Mouse (Mus musculus): ENCODE measurements at regions not wholly inside any gene's neighbourhood (a gene's known extent, or its start where the extent isn't known, plus 50 kb on each side); places are given as distances from the start of the nearest gene placed in this dataset.

GRCm38 (mm10) chr16:51457166-51457565 is 573.9 kb upstream of the Cblb start:
- no peak for DNase-seq

- no peak for DNase-seq
Observed at GRCm38 (mm10) chr16:51475690-51476089, 555.3 kb upstream of the Cblb start.

- no peak for DNase-seq
Observed at GRCm38 (mm10) chr16:51496096-51496495, 534.9 kb upstream of the Cblb start.

DNA sequence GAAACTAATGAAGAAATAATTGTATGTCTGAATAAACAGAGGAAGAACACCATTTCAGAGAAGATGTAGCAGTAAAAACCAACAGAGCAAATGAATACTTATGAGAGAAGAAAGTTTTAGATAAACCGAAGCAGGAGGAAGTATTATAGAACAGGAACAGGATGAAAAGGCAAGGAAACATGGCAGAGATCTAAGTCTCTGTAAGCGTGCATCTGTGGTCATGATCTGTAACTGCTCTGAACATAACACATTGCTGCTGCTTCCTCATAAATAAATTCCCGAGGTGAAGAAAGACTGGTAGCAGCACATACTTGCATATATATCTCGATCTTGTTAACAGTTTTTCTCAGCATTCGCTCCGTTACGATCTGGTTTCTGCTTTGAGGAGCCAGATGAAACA is 533.2 kb upstream of the Cblb start:
- no peak for DNase-seq

DNA sequence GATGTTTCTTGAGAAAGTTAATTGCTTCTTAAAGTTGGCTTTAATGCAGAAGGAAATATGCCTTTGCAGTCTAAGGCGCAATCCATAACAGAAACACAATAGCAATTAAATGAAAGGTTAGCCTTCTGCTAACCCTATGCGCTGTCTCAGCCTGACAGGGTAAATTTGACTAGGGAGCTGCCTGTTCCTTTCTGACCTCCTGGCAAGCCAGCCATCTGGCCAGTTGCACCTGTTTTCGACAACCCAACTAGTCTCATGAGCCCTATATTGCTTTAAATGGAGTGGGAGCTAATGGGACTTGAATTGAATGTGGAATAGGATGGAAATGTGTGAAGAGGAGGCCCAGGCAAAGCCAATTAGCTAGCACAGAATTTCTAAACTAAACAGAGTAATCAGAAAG is 513.9 kb upstream of the Cblb start:
- DNase-seq: no peak

GRCm38 (mm10) chr16:51520762-51521161 is 510.3 kb upstream of the Cblb start:
- no peak for DNase-seq

DNA sequence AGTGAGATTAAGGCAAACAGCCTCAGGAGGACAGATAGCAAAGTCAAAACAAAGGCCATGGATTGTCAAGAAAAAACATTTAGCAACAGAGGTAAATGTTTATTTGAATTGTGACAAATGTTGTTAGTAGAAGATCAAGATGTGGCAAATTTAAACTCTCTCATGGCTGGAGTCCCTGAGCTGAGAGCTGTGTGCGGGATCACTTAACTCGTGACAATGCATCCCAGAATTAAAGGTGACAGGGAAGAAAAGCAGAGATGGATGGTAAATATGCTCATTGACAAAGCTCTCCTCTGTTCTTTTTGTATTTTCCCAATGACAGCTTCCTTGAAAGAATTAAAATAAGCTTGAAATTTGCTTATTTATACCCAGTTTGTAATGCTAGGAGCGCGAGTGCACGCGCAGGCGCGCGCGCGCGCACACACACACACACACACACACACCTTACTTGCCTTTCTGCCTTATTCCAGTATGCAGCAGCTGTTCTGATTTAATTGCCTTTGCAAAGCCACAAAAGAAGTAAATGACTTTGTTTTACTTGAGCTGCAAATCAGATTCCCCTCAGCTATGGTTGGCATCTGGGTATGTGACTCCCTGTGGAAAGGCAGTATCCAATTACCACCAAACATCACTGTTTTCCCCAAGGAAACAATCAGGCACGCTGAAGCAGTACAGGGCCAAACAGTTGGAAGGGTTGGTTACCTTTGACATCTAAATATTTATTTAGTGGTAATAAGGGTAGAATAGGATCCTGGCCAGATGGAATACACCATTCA is 509.5 kb upstream of the Cblb start:
- DNase-seq: no peak

DNA sequence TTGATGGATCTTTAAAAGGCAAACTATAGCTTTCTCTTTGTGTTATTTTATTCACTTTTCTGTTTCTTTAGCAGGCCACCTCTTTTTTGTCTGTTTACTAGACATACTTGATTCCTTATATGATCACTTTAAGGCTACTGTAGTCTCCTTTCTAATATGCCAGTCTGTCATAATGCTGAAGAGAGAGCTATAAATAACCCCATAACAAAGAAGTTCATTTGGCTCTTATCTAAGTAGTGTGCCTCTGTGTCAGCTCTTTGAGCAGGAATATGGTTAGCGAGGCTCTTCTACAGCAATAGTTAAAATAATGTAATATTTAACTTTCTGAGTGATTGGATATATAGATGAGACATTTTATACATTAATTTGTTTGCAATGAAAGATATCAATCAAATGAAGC is 507.0 kb upstream of the Cblb start:
- no peak for DNase-seq

DNA sequence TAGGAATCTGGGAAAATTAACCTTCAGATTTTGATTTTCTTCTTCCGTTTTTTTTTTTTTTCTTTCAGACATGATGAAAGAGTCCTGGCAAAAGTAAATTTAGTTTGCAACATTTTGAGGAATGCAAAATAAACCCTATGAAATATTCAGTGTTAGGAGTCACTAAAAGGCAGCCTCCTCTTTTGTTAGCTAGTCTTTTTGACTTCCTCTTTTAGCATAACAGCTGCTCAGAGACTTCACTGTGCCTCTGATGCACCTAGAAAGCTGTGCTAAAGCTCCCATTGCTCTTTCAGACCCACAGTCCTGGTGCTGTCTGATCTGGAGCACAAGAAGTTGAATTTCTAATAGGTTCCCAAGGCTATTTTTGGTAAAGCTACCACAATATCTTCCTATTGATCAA is 498.5 kb upstream of the Cblb start:
- DNase-seq: no peak

- DNase-seq: no peak
Observed at GRCm38 (mm10) chr16:51543769-51544168, 487.3 kb upstream of the Cblb start.

DNA sequence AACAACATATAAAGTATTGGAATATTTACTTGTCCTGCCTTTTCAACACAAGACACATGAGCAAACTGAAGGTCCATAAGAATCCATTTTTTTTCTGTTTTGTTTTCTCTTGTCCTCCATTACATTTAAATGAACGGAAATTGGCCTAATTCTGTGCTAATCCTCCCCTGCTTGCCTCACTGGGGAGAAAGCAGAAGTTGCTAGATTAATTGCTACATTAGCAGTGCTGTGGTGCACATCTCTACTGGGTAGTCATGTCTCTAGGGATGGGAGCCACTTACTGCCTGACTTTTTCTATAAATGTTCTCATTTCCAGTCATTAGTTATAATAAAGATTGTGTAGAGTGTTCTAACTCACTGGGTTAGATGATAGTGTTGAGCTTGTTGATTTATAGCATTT is 484.0 kb upstream of the Cblb start:
- no peak for DNase-seq

GRCm38 (mm10) chr16:51562866-51563658 is 468.0 kb upstream of the Cblb start:
- no peak for DNase-seq

- DNase-seq: no peak
Observed at GRCm38 (mm10) chr16:51564064-51564463, 467.0 kb upstream of the Cblb start.

DNA sequence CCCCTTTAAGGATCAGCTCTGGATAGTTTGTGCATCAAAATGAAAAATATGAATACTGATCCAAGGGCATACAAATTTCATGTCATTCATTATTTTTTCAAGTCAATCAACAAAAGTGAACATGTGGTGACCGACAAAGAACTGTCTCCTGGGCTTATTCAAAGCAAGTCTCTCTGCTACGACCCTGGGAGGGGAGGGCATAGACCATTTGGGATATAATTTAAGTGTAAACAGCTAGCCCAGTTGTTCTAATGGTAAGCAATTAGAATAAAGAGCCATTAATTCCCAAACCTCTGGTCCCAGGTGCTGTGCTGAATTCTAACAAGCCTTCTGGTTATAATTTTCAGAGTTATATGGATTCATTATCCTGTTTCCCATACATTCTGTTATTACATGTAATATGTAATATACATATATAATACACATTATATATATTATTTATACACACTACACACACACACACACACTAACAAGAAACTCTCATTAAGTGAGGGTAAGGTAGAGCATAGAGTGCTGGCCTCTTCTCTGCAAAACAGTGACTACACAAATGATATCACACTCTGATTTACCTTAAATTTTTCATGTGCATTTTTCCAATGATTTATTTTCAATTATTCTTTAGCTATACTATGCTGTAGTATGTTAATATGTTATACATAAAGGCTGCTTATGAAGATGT is 453.0 kb upstream of the Cblb start:
- DNase-seq: no peak

DNA sequence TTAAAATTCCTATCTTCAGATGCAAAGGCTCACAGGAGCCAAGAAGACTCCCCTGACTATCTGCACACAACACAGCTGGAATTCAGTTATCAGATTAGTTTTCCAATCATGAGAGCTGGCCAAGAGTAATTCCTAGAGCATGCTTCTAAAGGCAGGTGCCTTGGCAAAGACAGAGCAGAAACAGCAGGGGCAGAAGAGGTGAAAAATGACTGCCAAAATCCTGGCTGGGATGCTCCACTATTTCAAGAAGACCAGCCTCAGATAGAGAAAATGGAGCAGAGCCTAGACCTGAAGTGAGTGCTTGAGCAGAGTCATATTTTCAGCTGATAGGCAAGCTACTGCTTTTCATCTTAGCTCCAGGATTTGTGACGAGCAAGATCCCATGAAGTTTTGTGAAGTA is 450.5 kb upstream of the Cblb start:
- no peak for DNase-seq

DNA sequence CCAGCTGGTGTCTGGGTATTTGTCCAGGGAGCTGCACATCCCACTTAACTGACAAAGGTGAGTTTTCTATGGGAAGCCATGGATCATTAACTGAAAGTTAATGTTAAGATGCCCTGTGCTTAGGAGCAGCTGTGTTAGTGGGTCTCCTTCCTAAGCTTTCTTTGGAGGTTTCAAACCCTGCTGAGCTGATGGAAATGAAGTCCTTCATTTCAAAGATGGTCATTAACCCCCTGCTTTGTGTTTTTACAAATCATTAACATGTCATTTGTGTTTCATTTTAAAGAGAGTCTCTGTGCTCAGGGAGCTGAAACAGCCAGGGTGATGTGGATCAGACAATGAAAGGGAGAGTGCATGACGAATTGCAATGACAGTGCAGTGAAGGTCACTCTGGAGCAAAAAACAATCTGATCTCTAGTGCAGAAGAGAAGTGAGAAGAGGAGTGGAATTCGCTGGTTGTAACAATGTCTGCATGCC is 441.1 kb upstream of the Cblb start:
- DNase-seq: no peak

GRCm38 (mm10) chr16:51617579-51617978 is 413.4 kb upstream of the Cblb start:
- no peak for DNase-seq

DNA sequence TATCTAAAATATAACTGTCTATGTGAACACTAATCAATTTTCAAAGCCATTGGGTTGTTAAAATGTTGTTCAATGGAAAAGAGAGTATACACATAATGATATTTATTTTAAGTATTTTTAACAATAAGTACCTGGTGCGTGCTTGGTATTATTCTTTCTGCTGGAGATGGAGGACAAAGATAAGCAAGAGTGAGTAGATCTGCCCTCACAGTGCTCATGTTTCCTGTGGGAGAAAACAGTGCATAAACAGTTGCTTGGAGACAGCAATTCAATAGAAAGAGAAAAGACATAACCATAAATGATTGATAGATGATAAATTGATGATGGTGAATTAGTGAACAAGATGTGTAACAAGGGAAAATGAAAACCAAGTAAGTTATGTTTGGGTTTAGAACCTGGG is 384.4 kb upstream of the Cblb start:
- DNase-seq: no peak

GRCm38 (mm10) chr16:51650100-51650499 is 380.9 kb upstream of the Cblb start:
- DNase-seq: no peak

DNA sequence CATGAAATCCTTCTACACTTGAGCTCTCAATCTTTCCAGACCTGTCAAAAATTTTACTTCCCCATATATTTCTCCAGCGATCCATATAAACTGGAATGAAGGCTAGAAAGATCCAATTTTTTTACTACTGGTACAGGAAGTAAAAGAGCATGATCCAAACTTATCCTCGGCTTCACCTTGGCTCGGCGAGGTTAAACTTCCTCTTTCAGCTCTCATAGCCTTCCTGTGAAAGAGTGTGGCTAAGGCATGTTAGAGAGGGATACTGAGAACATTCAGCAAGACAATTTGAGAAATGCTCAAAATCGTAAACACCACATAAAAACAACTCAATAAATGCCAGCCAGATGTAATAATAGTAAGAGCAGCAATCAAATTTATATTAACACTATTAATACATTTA is 380.3 kb upstream of the Cblb start:
- DNase-seq: no peak

DNA sequence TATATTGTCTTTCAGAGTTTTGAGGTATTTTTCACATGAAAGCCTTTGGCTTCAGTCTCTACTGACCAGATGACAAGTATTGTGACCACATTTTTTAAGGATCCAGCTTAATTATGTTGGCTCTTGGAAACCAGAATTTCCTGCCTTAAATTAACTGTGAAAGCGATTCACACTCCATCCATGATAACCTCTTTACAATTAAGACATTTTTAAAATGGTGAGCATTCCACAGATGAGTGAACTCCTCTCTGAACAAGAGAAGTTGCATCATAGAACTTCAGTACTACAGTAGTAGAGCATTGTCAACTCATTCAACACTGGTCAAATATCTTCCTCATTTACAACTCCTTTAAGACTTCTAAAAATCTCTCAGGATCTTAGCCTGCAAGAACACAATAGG is 369.3 kb upstream of the Cblb start:
- DNase-seq: peak; percentile 10

GRCm38 (mm10) chr16:51664325-51664724 is 366.7 kb upstream of the Cblb start:
- no peak for DNase-seq

DNA sequence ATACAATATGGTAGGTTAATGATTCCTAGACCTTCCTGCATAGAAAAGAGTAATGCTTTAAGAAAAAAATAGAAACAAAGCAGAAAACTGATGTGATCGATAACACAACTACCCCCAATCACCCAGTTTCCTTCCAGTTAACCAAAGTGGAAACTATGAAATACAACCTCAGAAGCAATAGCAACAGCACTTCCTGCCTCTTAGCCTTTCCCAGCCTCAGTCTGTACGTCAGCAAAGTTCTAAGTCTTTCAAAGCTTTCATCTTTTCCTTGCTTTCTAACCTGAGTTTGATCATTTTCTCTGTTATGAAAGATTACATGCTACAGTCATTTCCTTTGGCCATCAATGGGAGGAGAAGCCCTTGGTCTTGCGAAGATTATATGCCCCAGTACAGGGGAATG is 355.9 kb upstream of the Cblb start:
- no peak for DNase-seq

DNA sequence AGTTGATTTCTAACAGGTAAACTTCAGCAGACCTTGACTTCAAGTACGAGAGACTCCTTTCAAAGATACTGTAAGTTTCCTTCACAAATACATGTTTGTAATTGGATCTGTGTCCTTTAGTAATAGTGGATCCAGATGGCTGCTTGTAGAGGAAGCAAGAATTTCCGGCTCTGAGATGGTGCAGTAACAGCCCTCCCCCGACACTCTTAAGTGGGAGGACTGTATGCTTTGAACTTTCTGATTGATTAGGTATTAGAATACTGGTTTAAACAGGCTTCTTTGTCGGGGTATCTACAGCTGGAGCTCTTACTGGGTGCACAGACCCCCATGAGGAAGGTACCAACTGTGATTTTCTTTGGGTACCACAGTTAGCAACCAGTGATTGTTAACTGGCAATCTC is 355.0 kb upstream of the Cblb start:
- DNase-seq: no peak

Data from lung, postnatal 10 days (tissue).